Mouse (Mus musculus): ENCODE measurements at regions not wholly inside any gene's neighbourhood (a gene's known extent, or its start where the extent isn't known, plus 50 kb on each side); places are given as distances from the start of the nearest gene placed in this dataset.
"Not testable (repeated sequence)": the region's sequence is repeated elsewhere in the genome, so short reads cannot be mapped to it uniquely, and the experiment has no call there.

- no peaks in the 10 kb centered on the region for H3K36me3 ChIP-seq (replicated peaks; ENCODE audit: low read length)
- H3K4me3 ChIP-seq (replicated peaks), result no peak overlapping the region
- H3K4me1 ChIP-seq, result no peaks in the 10 kb centered on the region
- TF ChIP-seq GATA1 (IDR thresholded peaks at IDR 0.05; ENCODE audit: borderline replicate concordance, low read length) (no peak), FLI1 (IDR thresholded peaks at IDR 0.05; ENCODE audit: low read length) (no peak)
- H3K27me3 ChIP-seq (replicated peaks), result no peaks in the 10 kb centered on the region
- H3K9me3 ChIP-seq, result no peaks in the 10 kb centered on the region
Observed at GRCm38 (mm10) chr6:22524384-22524783, 168.3 kb upstream of the Fam3c start.

GRCm38 (mm10) chr6:22523582-22524234, 167.7 kb upstream of the Fam3c start:
- Histone ChIP-seq H3K4me3 (replicated peaks) (no peak overlapping the region), H3K4me1 (no peaks in the 10 kb centered on the region), H3K36me3 (replicated peaks; ENCODE audit: low read length) (no peaks in the 10 kb centered on the region), H3K9me3 (no peaks in the 10 kb centered on the region), H3K27me3 (replicated peaks) (no peaks in the 10 kb centered on the region)
- TF ChIP-seq FLI1 (IDR thresholded peaks at IDR 0.05; ENCODE audit: low read length) (no peak), GATA1 (IDR thresholded peaks at IDR 0.05; ENCODE audit: borderline replicate concordance, low read length) (no peak)

- H3K4me1 ChIP-seq, result peaks cover 6% of the 10 kb centered on the region
- no peaks in the 10 kb centered on the region for H3K9me3 ChIP-seq
- H3K27me3 ChIP-seq (replicated peaks), result peaks cover 1% of the 10 kb centered on the region
- no peak overlapping the region for H3K4me3 ChIP-seq (replicated peaks)
- no peaks in the 10 kb centered on the region for H3K36me3 ChIP-seq (replicated peaks; ENCODE audit: low read length)
- no peak for TF ChIP-seq GATA1 (IDR thresholded peaks at IDR 0.05; ENCODE audit: borderline replicate concordance, low read length)
- TF ChIP-seq FLI1 (IDR thresholded peaks at IDR 0.05; ENCODE audit: low read length), result no peak
Observed at GRCm38 (mm10) chr6:22506871-22507270, 150.8 kb upstream of the Fam3c start.

GRCm38 (mm10) chr6:22497306-22497705, 141.3 kb upstream of the Fam3c start:
- Histone ChIP-seq H3K4me3 (replicated peaks) (no peak overlapping the region), H3K4me1 (peaks cover 31% of the 10 kb centered on the region), H3K9me3 (no peaks in the 10 kb centered on the region), H3K36me3 (replicated peaks; ENCODE audit: low read length) (no peaks in the 10 kb centered on the region), H3K27me3 (replicated peaks) (no peaks in the 10 kb centered on the region)
- TF ChIP-seq FLI1 (IDR thresholded peaks at IDR 0.05; ENCODE audit: low read length), result no peak
- TF ChIP-seq GATA1 (IDR thresholded peaks at IDR 0.05; ENCODE audit: borderline replicate concordance, low read length), result no peak

- no peaks in the 10 kb centered on the region for H3K9me3 ChIP-seq
- no peaks in the 10 kb centered on the region for H3K36me3 ChIP-seq (replicated peaks; ENCODE audit: low read length)
- H3K4me1 ChIP-seq, result peaks cover 28% of the 10 kb centered on the region
- no peak for TF ChIP-seq GATA1 (IDR thresholded peaks at IDR 0.05; ENCODE audit: borderline replicate concordance, low read length)
- no peak for TF ChIP-seq FLI1 (IDR thresholded peaks at IDR 0.05; ENCODE audit: low read length)
- no peak overlapping the region for H3K4me3 ChIP-seq (replicated peaks)
- no peaks in the 10 kb centered on the region for H3K27me3 ChIP-seq (replicated peaks)
Observed at GRCm38 (mm10) chr6:22496471-22496870, 140.4 kb upstream of the Fam3c start.

GRCm38 (mm10) chr6:22493632-22494260, 137.7 kb upstream of the Fam3c start:
- Histone ChIP-seq H3K4me3 (replicated peaks) (peak overlapping the region; percentile 50), H3K27me3 (replicated peaks) (no peaks in the 10 kb centered on the region), H3K4me1 (peaks cover 39% of the 10 kb centered on the region), H3K36me3 (replicated peaks; ENCODE audit: low read length) (no peaks in the 10 kb centered on the region), H3K9me3 (no peaks in the 10 kb centered on the region)
- no peak for TF ChIP-seq FLI1 (IDR thresholded peaks at IDR 0.05; ENCODE audit: low read length)
- no peak for TF ChIP-seq GATA1 (IDR thresholded peaks at IDR 0.05; ENCODE audit: borderline replicate concordance, low read length)

GRCm38 (mm10) chr6:22492896-22493295, 136.9 kb upstream of the Fam3c start:
- Histone ChIP-seq H3K27me3 (replicated peaks) (no peaks in the 10 kb centered on the region), H3K36me3 (replicated peaks; ENCODE audit: low read length) (no peaks in the 10 kb centered on the region), H3K4me3 (replicated peaks) (no peak overlapping the region), H3K9me3 (no peaks in the 10 kb centered on the region), H3K4me1 (peaks cover 45% of the 10 kb centered on the region)
- TF ChIP-seq FLI1 (IDR thresholded peaks at IDR 0.05; ENCODE audit: low read length) (no peak), GATA1 (IDR thresholded peaks at IDR 0.05; ENCODE audit: borderline replicate concordance, low read length) (no peak)

- no peaks in the 10 kb centered on the region for H3K27me3 ChIP-seq (replicated peaks)
- no peaks in the 10 kb centered on the region for H3K9me3 ChIP-seq
- peaks cover 57% of the 10 kb centered on the region for H3K4me1 ChIP-seq
- H3K36me3 ChIP-seq (replicated peaks; ENCODE audit: low read length), result no peaks in the 10 kb centered on the region
- no peak for TF ChIP-seq GATA1 (IDR thresholded peaks at IDR 0.05; ENCODE audit: borderline replicate concordance, low read length)
- TF ChIP-seq FLI1 (IDR thresholded peaks at IDR 0.05; ENCODE audit: low read length), result no peak
- H3K4me3 ChIP-seq (replicated peaks), result no peak overlapping the region
Observed at GRCm38 (mm10) chr6:22490762-22491161, 134.7 kb upstream of the Fam3c start.

GRCm38 (mm10) chr6:22487467-22487866, 131.4 kb upstream of the Fam3c start:
- H3K9me3 ChIP-seq, result no peaks in the 10 kb centered on the region
- no peaks in the 10 kb centered on the region for H3K27me3 ChIP-seq (replicated peaks)
- TF ChIP-seq FLI1 (IDR thresholded peaks at IDR 0.05; ENCODE audit: low read length) (no peak), GATA1 (IDR thresholded peaks at IDR 0.05; ENCODE audit: borderline replicate concordance, low read length) (no peak; the same call in 2 of the 3 replicates)
- no peaks in the 10 kb centered on the region for H3K36me3 ChIP-seq (replicated peaks; ENCODE audit: low read length)
- H3K4me1 ChIP-seq, result peaks cover 52% of the 10 kb centered on the region
- no peak overlapping the region for H3K4me3 ChIP-seq (replicated peaks)

- Histone ChIP-seq H3K4me1 (peaks cover 48% of the 10 kb centered on the region), H3K27me3 (replicated peaks) (no peaks in the 10 kb centered on the region), H3K4me3 (replicated peaks) (no peak overlapping the region), H3K36me3 (replicated peaks; ENCODE audit: low read length) (no peaks in the 10 kb centered on the region), H3K9me3 (no peaks in the 10 kb centered on the region)
- TF ChIP-seq FLI1 (IDR thresholded peaks at IDR 0.05; ENCODE audit: low read length) (no peak), GATA1 (IDR thresholded peaks at IDR 0.05; ENCODE audit: borderline replicate concordance, low read length) (no peak)
Observed at GRCm38 (mm10) chr6:22485828-22486518, 129.9 kb upstream of the Fam3c start.

GRCm38 (mm10) chr6:22482257-22482656, 126.2 kb upstream of the Fam3c start:
- not testable (repeated sequence) for H3K36me3 ChIP-seq (replicated peaks; ENCODE audit: low read length); H3K4me3 ChIP-seq (replicated peaks); H3K27me3 ChIP-seq (replicated peaks); H3K9me3 ChIP-seq
- H3K4me1 ChIP-seq, result peaks cover 23% of the 10 kb centered on the region

All from megakaryocyte, embryonic 14.5 days (primary cell).